Mouse (Mus musculus): ENCODE measurements around the gene Dock4. TPM values are rescaled to one million over a fixed set of nuclear protein-coding genes. Genes with fewer than 3 reads are reported as not detected.

Dock4 gene
- total RNA-seq, 2 experiments from 2014 or later: 253 to 265 TPM

DNA sequence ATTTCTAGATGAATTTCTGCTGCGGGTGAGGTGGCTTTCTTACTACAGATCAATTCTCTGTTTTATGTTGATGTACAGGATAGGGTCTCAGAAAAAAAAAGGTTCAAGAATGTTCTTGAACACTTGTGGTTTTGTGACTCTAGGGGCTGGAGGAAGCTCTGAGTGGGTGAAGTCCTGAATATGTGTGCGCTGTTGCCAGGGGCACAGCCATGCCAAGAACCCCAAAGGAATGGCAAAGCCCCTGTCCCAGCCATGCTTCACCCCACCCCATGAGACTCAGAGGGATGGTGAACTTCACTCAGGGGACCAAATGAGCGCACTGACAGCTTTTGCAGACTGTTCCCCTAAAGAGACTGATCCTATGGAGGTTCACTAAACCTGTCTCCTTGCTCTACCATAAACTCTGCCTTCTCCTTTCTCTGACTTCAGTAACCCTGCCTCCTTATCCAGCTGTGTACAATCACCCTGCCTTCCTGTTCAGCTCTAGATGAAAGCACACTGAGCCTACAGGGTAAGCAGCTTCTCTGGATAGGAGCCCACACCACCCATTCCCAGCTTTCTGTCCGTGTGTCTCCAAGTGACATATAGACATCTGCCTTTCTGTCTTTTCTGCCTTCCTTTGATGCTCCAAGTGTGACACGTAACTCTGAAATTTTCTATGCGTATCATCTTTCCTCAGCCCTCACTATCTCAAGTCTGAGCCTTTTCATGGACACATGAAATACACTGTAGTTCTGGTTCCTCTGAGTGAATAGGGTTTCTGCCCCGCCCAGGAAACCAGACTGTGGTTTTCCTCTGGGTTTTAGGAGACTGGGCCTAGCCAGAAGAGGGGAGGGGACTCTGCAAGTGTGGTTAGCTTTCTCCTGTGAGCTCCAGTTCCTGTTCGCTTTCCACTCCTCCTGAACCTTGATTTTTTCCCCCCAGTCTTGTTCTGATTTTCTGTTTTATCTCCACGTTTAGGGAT is 90.2 kb downstream of the Dock4 start:
- no peak for DNase-seq (ENCODE audit: low spot score in 2 of 2)
- Histone ChIP-seq H3K27ac (peak overlapping the region; percentile 57), H3K4me3 (no peak overlapping the region)
- no peak for TF ChIP-seq CTCF (conservative IDR thresholded peaks at IDR 0.05)

DNA sequence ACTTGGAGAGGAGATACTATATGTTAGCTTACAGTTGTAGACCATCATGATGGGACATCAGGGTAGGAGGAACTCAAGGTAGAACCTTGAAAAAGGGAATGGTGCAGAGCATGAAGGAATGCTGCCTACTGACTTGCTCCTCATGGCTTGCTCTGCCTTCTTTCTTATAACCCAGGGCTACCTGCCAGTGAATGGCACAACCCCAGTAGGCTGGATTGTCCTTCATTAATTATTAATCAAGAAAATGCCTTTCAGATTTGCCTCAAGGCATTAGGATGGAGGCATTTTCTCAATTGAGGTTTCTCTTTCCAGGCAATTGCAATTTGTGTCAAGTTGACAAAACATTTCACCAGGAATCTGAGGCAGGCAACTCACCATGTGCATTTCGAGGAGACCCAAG is 92.1 kb downstream of the Dock4 start:
- no peak for TF ChIP-seq CTCF (conservative IDR thresholded peaks at IDR 0.05)
- Histone ChIP-seq H3K4me3 (no peak overlapping the region), H3K27ac (no peak overlapping the region)
- DNase-seq (ENCODE audit: low spot score in 2 of 2): no peak

DNA sequence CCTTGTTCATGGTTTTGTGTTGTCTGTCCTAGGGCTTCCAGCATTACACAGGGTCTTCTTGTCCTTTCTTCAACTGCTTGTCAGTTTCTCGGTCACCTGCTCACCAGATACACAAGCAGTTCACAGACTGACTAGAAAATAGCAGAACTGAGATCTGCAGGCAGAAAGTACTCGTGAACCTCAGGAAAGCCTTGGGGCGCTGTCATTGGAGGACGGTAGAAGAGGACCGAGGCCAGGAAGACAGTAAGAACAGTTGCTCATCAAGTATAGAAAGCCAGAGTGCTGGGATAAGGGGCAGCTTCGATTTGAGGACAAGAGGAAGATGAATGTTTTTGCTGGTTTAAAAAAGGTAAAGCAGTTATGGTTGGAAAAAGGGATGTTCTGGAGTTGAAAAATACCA is 92.6 kb downstream of the Dock4 start:
- no peak for DNase-seq (ENCODE audit: low spot score in 2 of 2)
- no peak for TF ChIP-seq CTCF (conservative IDR thresholded peaks at IDR 0.05)
- H3K27ac ChIP-seq: no peak overlapping the region
- no peak overlapping the region for H3K4me3 ChIP-seq

DNA sequence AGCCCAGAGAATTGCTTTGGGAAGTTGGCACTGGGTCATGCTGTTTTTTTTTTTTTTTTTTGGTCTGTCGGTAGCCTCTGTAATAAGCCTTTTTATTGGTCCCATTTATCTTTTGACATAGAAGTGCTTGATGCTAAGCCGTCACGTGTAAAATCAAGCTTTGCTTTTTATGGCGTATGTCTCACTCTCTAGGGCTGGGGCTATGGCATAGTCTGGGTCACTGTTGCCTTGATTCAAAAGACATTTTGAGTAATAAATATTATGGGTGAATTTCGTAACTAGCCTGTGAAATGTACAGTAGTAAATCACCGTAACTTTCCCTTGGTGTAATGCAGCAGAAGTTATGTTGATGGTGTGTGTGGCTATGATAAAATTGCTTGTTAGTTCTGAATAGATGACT is 93.0 kb downstream of the Dock4 start:
- DNase-seq (ENCODE audit: low spot score in 2 of 2): no peak
- Histone ChIP-seq H3K4me3 (no peak overlapping the region), H3K27ac (no peak overlapping the region)
- TF ChIP-seq CTCF (conservative IDR thresholded peaks at IDR 0.05): no peak

DNA sequence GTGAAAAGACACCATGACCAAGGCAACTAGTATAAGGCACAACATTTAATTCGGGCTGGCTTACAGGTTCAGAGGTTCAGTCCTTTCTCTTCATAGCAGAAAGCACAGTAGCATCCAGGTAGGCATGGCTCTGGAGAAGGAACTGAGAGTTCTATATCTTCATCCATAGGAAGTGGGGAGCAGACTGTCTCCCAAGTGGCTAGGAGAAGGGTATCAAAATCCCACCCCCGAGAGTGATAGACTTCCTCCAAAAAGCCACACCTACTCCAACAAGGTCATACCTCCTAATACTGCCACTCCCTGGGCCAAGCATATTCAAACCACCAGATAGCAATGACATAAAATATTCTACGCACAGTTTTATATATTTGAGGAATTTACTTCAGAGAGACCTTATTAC is 98.5 kb downstream of the Dock4 start:
- H3K4me3 ChIP-seq: no peak overlapping the region
- no peak overlapping the region for H3K27ac ChIP-seq
- DNase-seq (ENCODE audit: low spot score in 2 of 2): no peak
- no peak for TF ChIP-seq CTCF (conservative IDR thresholded peaks at IDR 0.05)

DNA sequence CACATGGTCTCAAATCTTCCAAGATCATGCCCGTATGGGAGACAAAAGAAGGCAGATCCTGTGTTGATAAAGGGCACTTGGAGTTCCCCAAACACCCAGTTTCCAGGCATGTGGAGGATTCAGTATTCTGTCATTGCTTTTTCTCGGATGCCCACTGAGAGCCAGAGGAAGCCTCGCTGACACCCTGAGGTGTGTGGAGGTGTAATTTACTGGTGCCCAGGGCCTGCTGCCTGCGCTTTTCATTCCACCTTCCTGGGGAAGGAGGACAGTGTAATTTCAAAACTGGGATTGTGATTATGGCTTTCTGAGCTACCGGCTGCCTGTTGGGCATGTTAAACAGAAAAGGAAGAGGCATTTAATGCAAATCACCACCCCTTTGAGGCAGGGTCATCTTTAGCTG is 101.1 kb downstream of the Dock4 start:
- no peak for DNase-seq (ENCODE audit: low spot score in 2 of 2)
- Histone ChIP-seq H3K27ac (peak overlapping the region; percentile 41; the same call in 1 of the 2 replicates), H3K4me3 (no peak overlapping the region)
- no peak for TF ChIP-seq CTCF (conservative IDR thresholded peaks at IDR 0.05)

DNA sequence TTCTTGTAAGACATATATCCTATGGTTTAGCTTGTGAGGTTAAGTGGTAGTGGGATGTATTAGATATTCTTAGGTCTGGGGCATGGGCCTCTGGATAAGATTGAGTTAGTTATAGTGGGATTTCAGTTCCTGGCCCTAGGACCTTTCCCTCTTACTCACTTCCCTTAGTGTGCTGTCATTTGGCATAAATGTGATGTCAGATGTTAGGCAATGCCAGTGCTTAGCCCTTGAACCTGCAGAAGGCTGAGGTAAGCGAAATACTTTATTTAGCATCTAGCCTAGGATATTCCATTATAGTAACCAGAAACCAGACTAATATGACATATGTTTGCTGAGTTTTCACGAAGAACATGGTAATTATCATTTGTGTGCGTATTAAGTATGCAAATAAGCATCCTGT is 105.6 kb downstream of the Dock4 start:
- no peak for DNase-seq (ENCODE audit: low spot score in 2 of 2)
- no peak for TF ChIP-seq CTCF (conservative IDR thresholded peaks at IDR 0.05)

DNA sequence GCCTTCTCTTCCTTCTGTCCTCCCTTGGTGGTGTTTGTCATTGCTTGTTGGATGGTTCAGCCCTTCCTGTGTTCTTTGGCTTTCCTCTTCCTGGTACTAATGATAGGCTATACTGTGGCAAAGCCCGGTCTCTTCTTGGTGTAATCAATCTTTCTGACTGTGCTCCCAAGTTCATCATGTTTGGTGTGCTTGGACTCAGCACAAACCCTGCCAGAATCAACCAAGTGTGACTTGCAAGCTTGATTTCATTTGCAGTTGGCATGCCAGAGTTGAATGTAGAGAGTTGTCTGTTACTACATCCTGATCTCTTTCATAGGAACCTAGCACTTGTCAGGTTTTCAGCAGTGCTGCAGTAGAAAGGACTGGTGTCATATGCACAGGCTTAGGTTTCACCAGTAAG is 106.4 kb downstream of the Dock4 start:
- no peak overlapping the region for H3K27ac ChIP-seq
- no peak for DNase-seq (ENCODE audit: low spot score in 2 of 2)
- H3K4me3 ChIP-seq: no peak overlapping the region
- no peak for TF ChIP-seq CTCF (conservative IDR thresholded peaks at IDR 0.05)

More for the DNA sequence above, 105.6 kb downstream of the Dock4 start:
- Histone ChIP-seq H3K4me3 (no peak overlapping the region), H3K27ac (no peak overlapping the region)

DNA sequence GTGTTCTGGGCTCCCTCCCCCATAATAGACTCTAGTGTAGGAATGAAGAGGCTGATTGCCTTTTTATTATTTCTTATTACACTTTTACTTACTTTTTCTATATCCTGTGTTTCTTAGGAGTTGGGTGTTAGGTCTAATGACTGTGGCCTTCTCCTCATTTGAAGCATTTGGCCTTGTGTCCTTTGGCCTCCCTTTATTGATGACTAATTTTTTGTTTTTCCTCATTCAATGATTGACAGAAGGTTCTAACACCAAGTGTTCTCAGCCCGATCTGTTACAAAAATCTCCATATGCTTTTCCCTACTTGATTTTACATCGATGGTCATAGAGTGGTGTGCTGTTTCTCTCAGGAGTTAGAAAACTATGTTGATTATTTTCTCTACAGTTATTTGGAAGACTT is 108.2 kb downstream of the Dock4 start:
- Histone ChIP-seq H3K27ac (peak overlapping the region; percentile 36; the same call in 1 of the 2 replicates), H3K4me3 (no peak overlapping the region)
- no peak for DNase-seq (ENCODE audit: low spot score in 2 of 2)
- TF ChIP-seq CTCF (conservative IDR thresholded peaks at IDR 0.05): no peak

DNA sequence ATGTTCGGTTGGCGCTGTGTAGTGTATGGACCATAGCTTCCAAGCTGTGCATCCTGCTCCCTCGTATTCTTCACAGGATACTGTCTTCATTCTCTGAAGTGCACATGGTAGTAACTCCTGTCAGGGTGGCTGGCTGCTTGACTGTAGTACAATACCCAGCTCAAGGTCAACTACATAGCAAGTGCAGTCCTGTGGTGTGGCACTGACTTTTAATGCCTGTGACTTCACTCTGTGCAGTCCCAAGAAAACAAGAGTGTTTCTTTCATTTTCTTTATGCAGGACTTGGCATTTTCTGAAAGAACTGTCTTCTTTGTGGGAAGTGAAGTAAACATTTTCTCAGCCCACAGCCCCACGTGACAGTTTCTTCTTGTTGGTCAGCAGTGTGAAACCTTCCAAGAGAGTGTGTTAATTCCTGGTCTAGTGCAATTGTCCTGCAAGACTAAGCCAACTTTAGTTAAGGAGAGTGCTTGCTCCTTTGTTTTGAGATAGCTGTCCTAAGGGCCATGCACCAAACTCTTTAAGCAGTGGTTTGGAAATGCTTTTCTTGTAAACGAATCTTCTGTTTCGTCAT is 109.3 kb downstream of the Dock4 start:
- no peak overlapping the region; the same call in 1 of the 2 replicates for H3K27ac ChIP-seq
- DNase-seq (ENCODE audit: low spot score in 2 of 2): no peak
- no peak overlapping the region for H3K4me3 ChIP-seq
- TF ChIP-seq CTCF (conservative IDR thresholded peaks at IDR 0.05): no peak

DNA sequence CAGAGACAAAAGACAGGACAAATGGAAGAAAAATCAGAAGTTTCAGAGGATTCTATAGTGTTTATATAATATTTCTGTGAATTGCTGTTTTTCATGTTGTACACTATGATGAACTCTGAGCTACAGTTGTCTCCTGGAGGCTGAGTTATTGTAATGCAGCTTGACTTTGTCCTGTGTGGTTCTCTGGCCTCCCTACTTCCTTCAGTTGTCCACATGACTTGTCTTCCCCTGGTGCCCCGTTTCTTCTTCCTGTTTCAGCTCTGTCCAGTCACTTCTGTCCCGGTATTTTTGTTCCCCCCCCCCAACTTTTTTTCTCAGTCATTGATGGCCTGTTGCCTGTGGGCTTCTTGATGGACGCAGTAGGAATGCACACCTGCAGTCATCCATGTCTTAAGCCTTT is 112.8 kb downstream of the Dock4 start:
- no peak for TF ChIP-seq CTCF (conservative IDR thresholded peaks at IDR 0.05)
- H3K4me3 ChIP-seq: no peak overlapping the region
- peak overlapping the region; percentile 59; the same call in 1 of the 2 replicates for H3K27ac ChIP-seq
- DNase-seq (ENCODE audit: low spot score in 2 of 2): no peak

DNA sequence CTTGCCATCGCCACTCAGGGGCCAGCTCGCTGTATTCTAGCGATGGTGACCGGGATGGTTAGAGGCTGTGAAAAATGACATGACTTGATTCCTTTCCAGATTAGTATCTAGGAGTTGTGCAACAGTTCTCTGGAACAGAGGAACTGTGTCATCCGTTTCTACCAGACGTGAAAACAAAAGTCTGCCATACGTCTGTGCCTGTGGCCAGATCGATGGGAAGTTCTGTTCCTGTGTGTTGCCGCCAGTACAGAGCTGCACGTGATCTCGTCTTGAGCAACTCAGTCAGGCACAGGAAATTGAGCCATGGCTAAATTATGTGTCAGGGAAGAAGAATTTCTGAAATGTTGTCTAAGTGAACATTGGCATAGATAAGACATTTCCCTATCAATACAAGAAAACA is 113.4 kb downstream of the Dock4 start:
- no peak for TF ChIP-seq CTCF (conservative IDR thresholded peaks at IDR 0.05)
- peak; percentile 32 to 53 for DNase-seq (ENCODE audit: low spot score in 2 of 2)
- H3K27ac ChIP-seq: peak overlapping the region; percentile 59
- no peak overlapping the region for H3K4me3 ChIP-seq

DNA sequence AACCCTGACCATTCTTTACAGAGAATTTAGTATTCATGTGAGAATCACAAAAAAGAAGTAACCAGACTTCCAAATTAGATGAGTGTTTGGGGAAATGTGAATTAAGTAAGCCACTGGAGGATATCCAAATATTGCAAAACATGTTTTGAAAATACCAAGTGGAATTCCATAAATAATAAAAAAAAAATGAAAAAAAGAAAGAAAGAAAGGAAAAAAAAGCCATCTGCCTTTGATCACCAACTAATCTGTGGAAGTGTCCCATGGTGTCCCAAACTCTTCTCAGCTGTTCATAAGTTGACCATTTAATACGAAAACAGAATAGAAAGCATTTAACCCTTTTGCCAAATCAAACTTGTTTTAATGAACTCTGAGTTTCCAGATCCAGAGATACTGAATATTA is 118.0 kb downstream of the Dock4 start:
- Histone ChIP-seq H3K4me3 (no peak overlapping the region), H3K27ac (no peak overlapping the region; the same call in 1 of the 2 replicates)
- no peak for DNase-seq (ENCODE audit: low spot score in 2 of 2)
- no peak for TF ChIP-seq CTCF (conservative IDR thresholded peaks at IDR 0.05)

DNA sequence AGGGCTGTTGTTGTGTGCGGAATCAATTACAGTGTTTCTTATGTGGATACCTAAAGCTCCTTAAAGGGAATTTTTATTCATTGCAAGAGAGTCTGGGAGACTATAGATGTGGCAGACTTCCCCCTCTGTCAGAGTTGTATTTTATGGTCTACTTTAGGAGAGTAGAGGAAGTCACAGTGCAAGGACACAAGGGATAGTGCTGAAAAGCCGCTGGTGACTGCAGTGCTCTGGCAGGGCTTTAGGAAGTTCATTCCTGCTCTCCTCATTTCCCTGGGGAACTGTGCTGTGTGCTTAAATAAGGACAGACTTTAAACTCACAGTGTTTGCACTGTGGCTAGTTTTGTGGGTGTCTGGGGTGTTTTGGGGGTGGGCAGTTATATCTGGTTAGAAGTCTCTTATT is 118.5 kb downstream of the Dock4 start:
- H3K4me3 ChIP-seq: no peak overlapping the region
- no peak for DNase-seq (ENCODE audit: low spot score in 2 of 2)
- no peak for TF ChIP-seq CTCF (conservative IDR thresholded peaks at IDR 0.05)

More for the DNA sequence above, 118.5 kb downstream of the Dock4 start:
- H3K27ac ChIP-seq: no peak overlapping the region; the same call in 1 of the 2 replicates

Measured in layer of hippocampus, adult 2 months (tissue).